Mouse (Mus musculus) retina, postnatal 1 day (tissue): ENCODE results near the gene Dph6.

Experiments used
- DNase-seq: peaks from one replicate; pipeline ENCODE4 v3.0.0-alpha.2; 2012

The Dph6 gene

GRCm38 (mm10) chr2:114536032-114536431, 118.7 kb downstream of the Dph6 start:
- DNase-seq: no peak

GRCm38 (mm10) chr2:114531010-114531756, 123.6 kb downstream of the Dph6 start:
- no peak for DNase-seq

- no peak for DNase-seq
These were observed 134.3 kb downstream of the Dph6 start for GRCm38 (mm10) chr2:114520414-114520813.

- DNase-seq: no peak
These were observed 134.9 kb downstream of the Dph6 start for GRCm38 (mm10) chr2:114519907-114520306.

GRCm38 (mm10) chr2:114492398-114492797, 162.4 kb downstream of the Dph6 start:
- DNase-seq: no peak

- DNase-seq: no peak
These were observed 162.9 kb downstream of the Dph6 start for GRCm38 (mm10) chr2:114491907-114492306.

- no peak for DNase-seq
These were observed 167.8 kb downstream of the Dph6 start for GRCm38 (mm10) chr2:114486980-114487379.
